Comparison of ENCODE assay signal across 10 mouse cellular contexts in genomic region chr5:115156401-115156800, GRCm38 (mm10). TPM values are rescaled to one million over a fixed set of nuclear protein-coding genes. Genes with fewer than 3 reads are reported as not detected.
DNase-seq lines count a peak whose midpoint lies in the region; ATAC-seq and TF ChIP-seq lines count a peak whose summit lies in the region.
"Had no signal": no experiment of that assay in that cellular context is flagged by ENCODE, and none has a peak within 500 bp of the region (broad histone marks: within the 10 kb centered on the region; RNA-seq: fewer than 3 reads in every experiment).

No protein-coding gene starts in this region.

- peak overlapping the region; percentile 13 to 99 for H3K4me3 ChIP-seq in heart, embryonic 14.5 days (ENCODE audit: control insufficient read depth in 1 of 2, insufficient read depth in 1 of 2, low read depth in 1 of 2, low read length in 2 of 2)
- H3K4me3 ChIP-seq in ES-E14 (ENCODE audit: insufficient read depth in 1 of 2, low read depth in 1 of 2, low read length in 2 of 2, poor library complexity in 1 of 2, severe bottlenecking in 1 of 2), result peak overlapping the region; percentile 87 to 89
- peak overlapping the region; percentile 95 for H3K4me3 ChIP-seq in hindbrain, embryonic 13.5 days
- H3K4me3 ChIP-seq in midbrain, embryonic 14.5 days (replicated peaks; ENCODE audit: low read depth, low read length), result peak overlapping the region; percentile 92; the same call in 1 of the 2 replicates

- peak overlapping the region; percentile 83 for H3K4me2 ChIP-seq in heart, embryonic 14.5 days (ENCODE audit: low read length)
- peak overlapping the region; percentile 94 for H3K4me2 ChIP-seq in hindbrain, embryonic 13.5 days
- H3K4me2 ChIP-seq in midbrain, embryonic 14.5 days (ENCODE audit: low read length), result peak overlapping the region; percentile 96

- no peaks in the 10 kb centered on the region; the same call in 1 of the 2 replicates for H3K36me3 ChIP-seq in heart, embryonic 14.5 days (ENCODE audit: control insufficient read depth, insufficient read depth, low read length)
- H3K36me3 ChIP-seq in ES-E14 (ENCODE audit: control insufficient read depth, insufficient read depth, low read length, poor library complexity, severe bottlenecking), result peaks cover 5% of the 10 kb centered on the region; the same call in 1 of the 2 replicates
- H3K36me3 ChIP-seq in hindbrain, embryonic 13.5 days, result no peaks in the 10 kb centered on the region
- H3K36me3 ChIP-seq in midbrain, embryonic 14.5 days (ENCODE audit: control insufficient read depth, insufficient read depth, low read length), result no peaks in the 10 kb centered on the region

- H3K9me3 ChIP-seq in heart, embryonic 14.5 days (ENCODE audit: control insufficient read depth, low read length), result no peaks in the 10 kb centered on the region
- H3K9me3 ChIP-seq in ES-E14 (ENCODE audit: control insufficient read depth, insufficient read depth, low read depth, low read length), result no peaks in the 10 kb centered on the region
- no peaks in the 10 kb centered on the region for H3K9me3 ChIP-seq in hindbrain, embryonic 13.5 days
- H3K9me3 ChIP-seq in midbrain, embryonic 14.5 days (ENCODE audit: control insufficient read depth, low read length), result no peaks in the 10 kb centered on the region

- intact Hi-C loops in heart, postnatal 36 days (cut with DNase I), result loop anchor here (2.0 kb wide), 1 partner anchor 22 kb away; the partner anchor contains the start of gene Unc119b

- 43% methylated on average over 7 of the region's 7 CpGs for WGBS in heart, embryonic 14.5 days
- 64% methylated on average over 7 of the region's 7 CpGs for WGBS in hindbrain, embryonic 13.5 days
- WGBS in midbrain, embryonic 14.5 days, result 64% methylated on average over 7 of the region's 7 CpGs

- in situ Hi-C loops in ES-E14 (cut with MboI; ENCODE audit: low sequenced_read_pairs in 2 of 2, unreplicated experiment in 2 of 2), result no loop called here

- H3K27me3 ChIP-seq in heart, embryonic 14.5 days (ENCODE audit: control insufficient read depth, insufficient read depth, low read length), result no peaks in the 10 kb centered on the region
- no peaks in the 10 kb centered on the region for H3K27me3 ChIP-seq in hindbrain, embryonic 13.5 days
- H3K27me3 ChIP-seq in midbrain, embryonic 14.5 days (ENCODE audit: control insufficient read depth, insufficient read depth, low read length), result no peaks in the 10 kb centered on the region
- H3K27me3 ChIP-seq: Patski had no signal

- peak overlapping the region; percentile 98 for H3K9ac ChIP-seq in heart, embryonic 14.5 days (ENCODE audit: low read length)
- H3K9ac ChIP-seq in ES-E14 (ENCODE audit: insufficient read depth, low read depth, low read length, poor library complexity, severe bottlenecking), result peak overlapping the region; percentile 64; the same call in 1 of the 2 replicates
- peak overlapping the region; percentile 96; the same call in 1 of the 2 replicates for H3K9ac ChIP-seq in hindbrain, embryonic 13.5 days
- peak overlapping the region; percentile 91 for H3K9ac ChIP-seq in midbrain, embryonic 14.5 days (replicated peaks; ENCODE audit: low read length)

- H3K27ac ChIP-seq in heart, embryonic 14.5 days (replicated peaks in 1 of 2; ENCODE audit: control insufficient read depth in 1 of 2, insufficient read depth in 1 of 2, low read depth in 2 of 2, low read length in 2 of 2), result no peak overlapping the region
- H3K27ac ChIP-seq in ES-E14 (ENCODE audit: insufficient read depth, low read depth, low read length, poor library complexity, severe bottlenecking), result no peak overlapping the region
- no peak overlapping the region for H3K27ac ChIP-seq in hindbrain, embryonic 13.5 days
- H3K27ac ChIP-seq in midbrain, embryonic 14.5 days (replicated peaks; ENCODE audit: low read depth, low read length), result no peak overlapping the region

- H3K4me1 ChIP-seq in heart, embryonic 14.5 days (ENCODE audit: control insufficient read depth in 2 of 2, insufficient read depth in 2 of 2, low read length in 2 of 2), result peaks cover 38 to 64% of the 10 kb centered on the region in 2 experiments
- H3K4me1 ChIP-seq in ES-E14 (ENCODE audit: control insufficient read depth in 2 of 2, insufficient read depth in 2 of 2, low read length in 2 of 2, poor library complexity in 1 of 2), result peaks cover 6 to 19% of the 10 kb centered on the region in 2 experiments
- H3K4me1 ChIP-seq in hindbrain, embryonic 13.5 days (replicated peaks), result peaks cover 65% of the 10 kb centered on the region
- H3K4me1 ChIP-seq in midbrain, embryonic 14.5 days (ENCODE audit: control insufficient read depth, insufficient read depth, low read length), result peaks cover 31% of the 10 kb centered on the region

- ATAC-seq in heart, embryonic 14.5 days (ENCODE audit: insufficient number of reproducible peaks, insufficient read depth, low FRiP score, low read depth), result no peak
- ATAC-seq in hindbrain, embryonic 13.5 days (ENCODE audit: low FRiP score), result no peak
- ATAC-seq in midbrain, embryonic 14.5 days (ENCODE audit: low FRiP score, low TSS enrichment), result no peak
- no peak for ATAC-seq in inflammation-experienced regulatory T-cells, adult 6 months
- ATAC-seq: Patski had no signal

- DNase-seq in heart, postnatal 36 days, result no peak
- DNase-seq in ES-E14 (ENCODE audit: low read depth, low spot score), result no peak
- no peak for DNase-seq in midbrain, embryonic 14.5 days
- DNase-seq in ovary, adult 18-20 months (ENCODE audit: low spot score), result no peak
- no peak for DNase-seq in adrenal gland, adult 8-10 months

TF ChIP-seq in ES-E14, 5 proteins besides CTCF, POLR2A, EP300 and RAD21:
- no peak for TF ChIP-seq ZNF384 (IDR thresholded peaks at IDR 0.05; ENCODE audit: low read depth, low read length)

RNA-seq across cellular contexts. Expression of gene Mlec, which starts 1.6 kb away (rescaled TPM):
- 53.6 and 57.8 TPM in 2 replicates for polyA plus RNA-seq in heart, embryonic 14.5 days (2014; fragmentation: Nextera tagmentation; extraction: Ambion mirVana)
- total RNA-seq in heart, postnatal 36 days (2021), result 10 to 100 TPM; 73.4 to 93.0 TPM
- total RNA-seq in ES-E14 (2012; rRNA removed), result 191 and 272 TPM in 2 replicates
- 22.3 and 27.2 TPM in 2 replicates for polyA plus RNA-seq in hindbrain, embryonic 13.5 days (2015; fragmentation: Nextera tagmentation; extraction: Ambion mirVana)
- 14.6 and 18.6 TPM in 2 replicates for polyA plus RNA-seq in midbrain, embryonic 14.5 days (2014; fragmentation: Nextera tagmentation; extraction: Ambion mirVana)
- 10 to 100 TPM; 25.5 to 32.7 (median 30.3) TPM for polyA plus RNA-seq in inflammation-experienced regulatory T-cells, adult 6 months (2017; shearing (Covaris generic))
- 100 to 1,000 TPM; 207 to 274 (median 239) TPM for total RNA-seq in adrenal gland, adult 8-10 months (2022)

RNA-seq across cellular contexts. Expression of gene Unc119b, which starts 21.6 kb away (rescaled TPM):
- 17.5 and 20.5 TPM in 2 replicates for polyA plus RNA-seq in heart, embryonic 14.5 days (2014; fragmentation: Nextera tagmentation; extraction: Ambion mirVana)
- 10 to 100 TPM; 17.7 to 21.3 TPM for total RNA-seq in heart, postnatal 36 days (2021)
- 27.1 and 27.5 TPM in 2 replicates for total RNA-seq in ES-E14 (2012; rRNA removed)
- polyA plus RNA-seq in hindbrain, embryonic 13.5 days (2015; fragmentation: Nextera tagmentation; extraction: Ambion mirVana), result 36.7 and 38.0 TPM in 2 replicates
- 29.1 and 37.2 TPM in 2 replicates for polyA plus RNA-seq in midbrain, embryonic 14.5 days (2014; fragmentation: Nextera tagmentation; extraction: Ambion mirVana)
- 10 to 100 TPM; 15.9 to 27.8 (median 21.3) TPM for polyA plus RNA-seq in inflammation-experienced regulatory T-cells, adult 6 months (2017; shearing (Covaris generic))
- 10 to 100 TPM; 38.8 to 51.9 (median 45.7) TPM for total RNA-seq in adrenal gland, adult 8-10 months (2022)

RNA-seq across cellular contexts. Expression of gene Acads, which starts 37.3 kb away (rescaled TPM):
- polyA plus RNA-seq in heart, embryonic 14.5 days (2014; fragmentation: Nextera tagmentation; extraction: Ambion mirVana), result 58.9 and 89.5 TPM in 2 replicates
- 100 to 1,000 TPM; 203 to 239 TPM for total RNA-seq in heart, postnatal 36 days (2021)
- total RNA-seq in ES-E14 (2012; rRNA removed), result 41.1 and 43.6 TPM in 2 replicates
- 24.4 and 25.2 TPM in 2 replicates for polyA plus RNA-seq in hindbrain, embryonic 13.5 days (2015; fragmentation: Nextera tagmentation; extraction: Ambion mirVana)
- 13.8 and 14.6 TPM in 2 replicates for polyA plus RNA-seq in midbrain, embryonic 14.5 days (2014; fragmentation: Nextera tagmentation; extraction: Ambion mirVana)
- polyA plus RNA-seq in inflammation-experienced regulatory T-cells, adult 6 months (2017; shearing (Covaris generic)), result 10 to 100 TPM; 11.3 to 20.2 (median 18.8) TPM
- total RNA-seq in adrenal gland, adult 8-10 months (2022), result 100 to 1,000 TPM; 122 to 219 (median 173) TPM

RNA-seq across cellular contexts. Expression of gene Cabp1, which starts 37.8 kb away (rescaled TPM):
- polyA plus RNA-seq in heart, embryonic 14.5 days (2014; fragmentation: Nextera tagmentation; extraction: Ambion mirVana), result 0.77 and 0.98 TPM in 2 replicates
- 1 to 10 TPM; 1.8 to 3.2 TPM for total RNA-seq in heart, postnatal 36 days (2021)
- total RNA-seq in ES-E14 (2012; rRNA removed), result 14.9 and 25.2 TPM in 2 replicates
- polyA plus RNA-seq in hindbrain, embryonic 13.5 days (2015; fragmentation: Nextera tagmentation; extraction: Ambion mirVana), result 12.4 and 13.0 TPM in 2 replicates
- 6.6 and 6.9 TPM in 2 replicates for polyA plus RNA-seq in midbrain, embryonic 14.5 days (2014; fragmentation: Nextera tagmentation; extraction: Ambion mirVana)
- not detected for polyA plus RNA-seq in inflammation-experienced regulatory T-cells, adult 6 months (2017; shearing (Covaris generic))
- 10 to 100 TPM; 11.8 to 59.6 (median 41.5) TPM for total RNA-seq in adrenal gland, adult 8-10 months (2022)
- total RNA-seq: hematopoietic stem cell, adult 5-6 weeks had no signal

RNA-seq across cellular contexts. Expression of gene Gm10401, which starts 58.3 kb away (rescaled TPM):
- polyA plus RNA-seq in heart, embryonic 14.5 days (2014; fragmentation: Nextera tagmentation; extraction: Ambion mirVana), result 20.6 and 31.5 TPM in 2 replicates
- total RNA-seq in heart, postnatal 36 days (2021), result not detected
- total RNA-seq in ES-E14 (2012; rRNA removed), result 5.8 and 7.7 TPM in 2 replicates
- 42.7 and 44.4 TPM in 2 replicates for polyA plus RNA-seq in hindbrain, embryonic 13.5 days (2015; fragmentation: Nextera tagmentation; extraction: Ambion mirVana)
- polyA plus RNA-seq in midbrain, embryonic 14.5 days (2014; fragmentation: Nextera tagmentation; extraction: Ambion mirVana), result 59.4 and 72.9 TPM in 2 replicates
- polyA plus RNA-seq in inflammation-experienced regulatory T-cells, adult 6 months (2017; shearing (Covaris generic)), result 10 to 100 TPM; 14.8 to 23.2 (median 18.5) TPM
- not detected for total RNA-seq in adrenal gland, adult 8-10 months (2022)
- total RNA-seq: hematopoietic stem cell, adult 5-6 weeks had no signal
- polyA plus RNA-seq: Patski had no signal
